Mouse (Mus musculus) adrenal gland, adult 2 months (tissue): ENCODE results near the gene Fam189a1. TPM values are rescaled to one million over a fixed set of nuclear protein-coding genes. Genes with fewer than 3 reads are reported as not detected.
A peak's percentile ranks its signal among the peaks of the same experiment; 100 is the strongest.

Experiments used
- DNase-seq: peaks from one replicate; pipeline ENCODE4 v3.0.0; 2021
- microRNA-seq, 2 experiments: library from miRNA; unstranded; fragments of <30 nt; microRNA quantifications; one replicate each; pipeline ENCODE4 v1.2.0; 2021
- polyA plus RNA-seq: library from polyadenylated mRNA; depleted of rRNA; stranded (reverse); fragments of >200 nt; gene quantifications from 2 replicates; pipeline ENCODE4 v1.2.3, GENCODE M21; 2012
- total RNA-seq, 2 experiments: library from RNA; stranded (reverse); gene quantifications; 2 replicates each; pipeline ENCODE4 v1.2.3; 2021

Gene Fam189a1
- total and polyA plus RNA-seq, 3 experiments, result 0.37 to 1.9 (median 1.3) TPM

GRCm38 (mm10) chr7:64728181-64728591 lies 428.2 kb downstream of the Fam189a1 start:
- DNase-seq, result peak; percentile 27

- peak; percentile 10 for DNase-seq
Measured at GRCm38 (mm10) chr7:64725967-64726695, 430.2 kb downstream of the Fam189a1 start.

GRCm38 (mm10) chr7:64724409-64724808 lies 432.0 kb downstream of the Fam189a1 start:
- DNase-seq, result no peak

- no peak for DNase-seq
Measured at GRCm38 (mm10) chr7:64723313-64723712, 433.1 kb downstream of the Fam189a1 start.

- DNase-seq, result no peak
Measured at GRCm38 (mm10) chr7:64716286-64716685, 440.1 kb downstream of the Fam189a1 start.

GRCm38 (mm10) chr7:64709520-64710262 lies 446.7 kb downstream of the Fam189a1 start:
- no peak for DNase-seq

GRCm38 (mm10) chr7:64708176-64708575 lies 448.2 kb downstream of the Fam189a1 start:
- no peak for DNase-seq

Small RNAs within 50 kb of the gene (microRNA-seq; reads per million reads assigned to microRNA genes)
- gene Gm25249, result 0 reads per million in 2 experiments
